Mouse (Mus musculus) kidney, postnatal 25 days (tissue): ENCODE results near the gene Nol9.
"Not testable (repeated sequence)": the region's sequence is repeated elsewhere in the genome, so short reads cannot be mapped to it uniquely, and the experiment has no call there.

Experiments used
- DNase-seq, 2 experiments: peaks; one replicate each; pipeline ENCODE4 v3.0.0; 2021; ENCODE audit warnings: mixed read lengths in 2 of 2

The Nol9 gene

GRCm38 (mm10) chr4:152011171-152011760 is 27.9 kb upstream of the Nol9 start:
- DNase-seq, result no peak

GRCm38 (mm10) chr4:152012109-152012508 is 27.0 kb upstream of the Nol9 start:
- DNase-seq, result no peak

- DNase-seq, result peak; percentile 70 to 88
Observed at GRCm38 (mm10) chr4:152013036-152013813, 25.9 kb upstream of the Nol9 start.

- DNase-seq, result no peak
Observed at GRCm38 (mm10) chr4:152019073-152019472, 20.0 kb upstream of the Nol9 start.

GRCm38 (mm10) chr4:152020024-152020423 is 19.1 kb upstream of the Nol9 start:
- DNase-seq, result no peak

GRCm38 (mm10) chr4:152021568-152022097 is 17.5 kb upstream of the Nol9 start:
- DNase-seq, result peak in 1 of 2 experiments; percentile 21

GRCm38 (mm10) chr4:152022506-152022905 is 16.6 kb upstream of the Nol9 start:
- no peak for DNase-seq

- no peak for DNase-seq
Observed at GRCm38 (mm10) chr4:152024525-152024924, 14.6 kb upstream of the Nol9 start.

GRCm38 (mm10) chr4:152026751-152027508 is 12.2 kb upstream of the Nol9 start:
- peak; percentile 46 to 81 for DNase-seq

GRCm38 (mm10) chr4:152027524-152027923 is 11.6 kb upstream of the Nol9 start, which contains the start of gene Zbtb48:
Gene Zbtb48 (minus strand): TSS chr4:152027671.
- peak; percentile 98 to 99 for DNase-seq

- DNase-seq, result no peak
Observed at GRCm38 (mm10) chr4:152028456-152028855, 10.7 kb upstream of the Nol9 start.

GRCm38 (mm10) chr4:152029087-152029486 is 10.0 kb upstream of the Nol9 start:
- DNase-seq, result peak in 1 of 2 experiments; percentile 29

GRCm38 (mm10) chr4:152029997-152030396 is 9.1 kb upstream of the Nol9 start:
- DNase-seq, result no peak

GRCm38 (mm10) chr4:152032922-152033321 is 6.2 kb upstream of the Nol9 start:
- no peak for DNase-seq

- not testable (repeated sequence) for DNase-seq
Observed at GRCm38 (mm10) chr4:152036464-152036863, 2.7 kb upstream of the Nol9 start.

- DNase-seq, result peak; percentile 11 to 69
Observed at GRCm38 (mm10) chr4:152038225-152038984, 716 bp upstream of the Nol9 start, which contains the start of gene Tas1r1. Gene Tas1r1 (minus strand): TSS chr4:152038568.

GRCm38 (mm10) chr4:152039831-152040310 is 750 bp downstream of the Nol9 start:
- peak in 1 of 2 experiments; percentile 23 for DNase-seq

GRCm38 (mm10) chr4:152041924-152042641 is 3.0 kb downstream of the Nol9 start:
- no peak for DNase-seq

- no peak for DNase-seq
Observed at GRCm38 (mm10) chr4:152043171-152043570, 4.0 kb downstream of the Nol9 start.

GRCm38 (mm10) chr4:152044609-152045008 is 5.5 kb downstream of the Nol9 start:
- no peak for DNase-seq

- DNase-seq, result peak; percentile 70 to 92
Observed at GRCm38 (mm10) chr4:152062390-152063110, 23.4 kb downstream of the Nol9 start.
